ENCODE assay signal across 29 mouse cellular contexts in genomic region chr6:71361156-71361670, GRCm38 (mm10). TPM values are rescaled to one million over a fixed set of nuclear protein-coding genes. Genes with fewer than 3 reads are reported as not detected.
DNase-seq lines count a peak whose midpoint lies in the region; ATAC-seq and TF ChIP-seq lines count a peak whose summit lies in the region.
"Had no signal": no experiment of that assay in that cellular context is flagged by ENCODE, and none has a peak within 500 bp of the region (broad histone marks: within the 10 kb centered on the region; RNA-seq: fewer than 3 reads in every experiment).

No protein-coding gene starts in this region.

- peak overlapping the region; percentile 6; the same call in 1 of the 2 replicates for H3K4me2 ChIP-seq in heart, postnatal 0 days (ENCODE audit: low read depth, low read length)
- no peak overlapping the region for H3K4me2 ChIP-seq in heart, embryonic 11.5 days
- H3K4me2 ChIP-seq in limb, embryonic 14.5 days (replicated peaks; ENCODE audit: low read depth, low read length, severe bottlenecking), result peak overlapping the region; percentile 25
- no peak overlapping the region for H3K4me2 ChIP-seq in midbrain, embryonic 15.5 days
- H3K4me2 ChIP-seq: embryonic facial prominence, embryonic 15.5 days; forebrain, embryonic 15.5 days; hindbrain, embryonic 13.5 days had no signal

- H3K27ac ChIP-seq in heart, postnatal 0 days (ENCODE audit: low read depth), result no peak overlapping the region; the same call in 1 of the 2 replicates
- no peak overlapping the region for H3K27ac ChIP-seq in heart, embryonic 11.5 days (ENCODE audit: low read depth, low read length)
- no peak overlapping the region for H3K27ac ChIP-seq in limb, embryonic 14.5 days (replicated peaks; ENCODE audit: low read depth, low read length)
- no peak overlapping the region for H3K27ac ChIP-seq in midbrain, embryonic 15.5 days
- H3K27ac ChIP-seq: embryonic facial prominence, embryonic 15.5 days; forebrain, embryonic 10.5 days; forebrain, embryonic 15.5 days; heart, embryonic 10.5 days; hindbrain, embryonic 13.5 days had no signal

- no peak for TF ChIP-seq POLR2A in limb, embryonic 14.5 days (IDR thresholded peaks at IDR 0.05; ENCODE audit: borderline replicate concordance, extremely low read depth, insufficient read depth, insufficient read length)

- ATAC-seq in heart, postnatal 0 days (ENCODE audit: insufficient read depth, low read depth), result no peak
- ATAC-seq in heart, embryonic 11.5 days (replicated peaks; ENCODE audit: insufficient number of reproducible peaks, low FRiP score, low TSS enrichment), result no peak
- no peak for ATAC-seq in limb, embryonic 14.5 days (ENCODE audit: low FRiP score, low read depth)
- no peak for ATAC-seq in midbrain, embryonic 15.5 days (replicated peaks)
- ATAC-seq: forebrain, embryonic 15.5 days had no signal

- no peak for DNase-seq in heart, postnatal 0 days (ENCODE audit: low spot score)
- peak; percentile 2 for DNase-seq in ovary, postnatal 14 days (ENCODE audit: low spot score)
- DNase-seq in ovary, postnatal 10 days (ENCODE audit: low spot score), result no peak
- DNase-seq in limb, embryonic 14.5 days (ENCODE audit: low spot score), result no peak
- peak; percentile 81 for DNase-seq in testis, postnatal 14 days (ENCODE audit: low spot score)
- no peak for DNase-seq in Muller cell, postnatal 12 days (ENCODE audit: inconsistent ontology term)
- DNase-seq: adrenal gland, postnatal 10 days; cerebellum, adult 11 months; cerebellum, adult 8-10 months; cerebellum, postnatal 14 days; embryo, embryonic 11 days; gastrocnemius, postnatal 36 days; heart, adult 11 months; heart, postnatal 14 days had no signal

- H3K9me3 ChIP-seq in heart, postnatal 0 days (replicated peaks; ENCODE audit: control insufficient read depth, low read length), result no peaks in the 10 kb centered on the region
- H3K9me3 ChIP-seq in heart, embryonic 11.5 days (replicated peaks; ENCODE audit: control insufficient read depth, low read length), result no peaks in the 10 kb centered on the region
- H3K9me3 ChIP-seq in limb, embryonic 14.5 days (ENCODE audit: control insufficient read depth, low read length), result no peaks in the 10 kb centered on the region
- H3K9me3 ChIP-seq in midbrain, embryonic 15.5 days, result no peaks in the 10 kb centered on the region
- H3K9me3 ChIP-seq: embryonic facial prominence, embryonic 15.5 days; forebrain, embryonic 10.5 days; forebrain, embryonic 15.5 days; heart, embryonic 10.5 days; hindbrain, embryonic 13.5 days had no signal

- H3K36me3 ChIP-seq in heart, postnatal 0 days (replicated peaks; ENCODE audit: control insufficient read depth, insufficient read depth, low read length), result no peaks in the 10 kb centered on the region
- no peaks in the 10 kb centered on the region for H3K36me3 ChIP-seq in heart, embryonic 11.5 days (ENCODE audit: control insufficient read depth, insufficient read depth, low read length)
- H3K36me3 ChIP-seq in limb, embryonic 14.5 days (ENCODE audit: control insufficient read depth, insufficient read depth, low read length), result no peaks in the 10 kb centered on the region
- no peaks in the 10 kb centered on the region for H3K36me3 ChIP-seq in midbrain, embryonic 15.5 days (replicated peaks)
- H3K36me3 ChIP-seq: embryonic facial prominence, embryonic 15.5 days; forebrain, embryonic 10.5 days; forebrain, embryonic 15.5 days; heart, embryonic 10.5 days; hindbrain, embryonic 13.5 days had no signal

- H3K4me3 ChIP-seq in heart, postnatal 0 days (ENCODE audit: low read depth, low read length), result no peak overlapping the region
- H3K4me3 ChIP-seq in heart, embryonic 11.5 days (ENCODE audit: low read depth, low read length), result no peak overlapping the region
- no peak overlapping the region for H3K4me3 ChIP-seq in limb, embryonic 14.5 days (replicated peaks; ENCODE audit: low read length)
- no peak overlapping the region for H3K4me3 ChIP-seq in midbrain, embryonic 15.5 days
- H3K4me3 ChIP-seq: embryonic facial prominence, embryonic 15.5 days; erythroblast, embryonic 14.5 days; forebrain, embryonic 10.5 days; forebrain, embryonic 15.5 days; heart, embryonic 10.5 days; hindbrain, embryonic 13.5 days had no signal

- no peaks in the 10 kb centered on the region for H3K27me3 ChIP-seq in heart, postnatal 0 days (ENCODE audit: control insufficient read depth, insufficient read depth, low read length)
- no peaks in the 10 kb centered on the region for H3K27me3 ChIP-seq in heart, embryonic 11.5 days (ENCODE audit: control insufficient read depth, insufficient read depth, low read length)
- no peaks in the 10 kb centered on the region for H3K27me3 ChIP-seq in limb, embryonic 14.5 days (ENCODE audit: control insufficient read depth, insufficient read depth, low read length)
- H3K27me3 ChIP-seq in midbrain, embryonic 15.5 days (replicated peaks), result no peaks in the 10 kb centered on the region
- H3K27me3 ChIP-seq: embryonic facial prominence, embryonic 15.5 days; forebrain, embryonic 15.5 days; hindbrain, embryonic 13.5 days had no signal

- 75% methylated on average over 10 of the region's 10 CpGs for WGBS in heart, postnatal 0 days
- WGBS in heart, embryonic 11.5 days (ENCODE audit: insufficient replicate concordance), result 75% methylated on average over 10 of the region's 10 CpGs
- 67% methylated on average over 10 of the region's 10 CpGs for WGBS in limb, embryonic 14.5 days
- WGBS in midbrain, embryonic 15.5 days, result 89% methylated on average over 10 of the region's 10 CpGs

- TF ChIP-seq CTCF in heart, postnatal 0 days (IDR thresholded peaks at IDR 0.05; ENCODE audit: low read depth), result no peak

- no peak for TF ChIP-seq EP300 in heart, postnatal 0 days (IDR thresholded peaks at IDR 0.05; ENCODE audit: low read depth)

- H3K4me1 ChIP-seq in heart, postnatal 0 days (ENCODE audit: control insufficient read depth, insufficient read depth), result no peaks in the 10 kb centered on the region
- H3K4me1 ChIP-seq in heart, embryonic 11.5 days (ENCODE audit: control insufficient read depth, insufficient read depth, low read length), result no peaks in the 10 kb centered on the region
- no peaks in the 10 kb centered on the region for H3K4me1 ChIP-seq in limb, embryonic 14.5 days (ENCODE audit: control insufficient read depth, insufficient read depth, low read length)
- H3K4me1 ChIP-seq in midbrain, embryonic 15.5 days, result no peaks in the 10 kb centered on the region
- H3K4me1 ChIP-seq: embryonic facial prominence, embryonic 15.5 days; forebrain, embryonic 10.5 days; forebrain, embryonic 15.5 days; hindbrain, embryonic 13.5 days had no signal

- H3K9ac ChIP-seq in heart, postnatal 0 days (replicated peaks; ENCODE audit: low read depth, low read length), result no peak overlapping the region
- no peak overlapping the region for H3K9ac ChIP-seq in heart, embryonic 11.5 days (ENCODE audit: low read depth, low read length)
- H3K9ac ChIP-seq in limb, embryonic 14.5 days (ENCODE audit: low read depth, low read length, severe bottlenecking), result peak overlapping the region; percentile 12; the same call in 1 of the 2 replicates
- H3K9ac ChIP-seq in midbrain, embryonic 15.5 days, result no peak overlapping the region
- H3K9ac ChIP-seq: embryonic facial prominence, embryonic 15.5 days; forebrain, embryonic 15.5 days; hindbrain, embryonic 13.5 days had no signal

RNA-seq across cellular contexts. Expression of gene Cd8a, which starts 12.0 kb away (rescaled TPM):
- total RNA-seq in heart, postnatal 0 days (2014; rRNA removed; ENCODE audit: low replicate concordance), result 5.4 TPM in 1 of 2 replicates, not detected in the other
- polyA plus RNA-seq in heart, postnatal 0 days (2015; fragmentation: Nextera tagmentation; extraction: Ambion mirVana), result 0.04 TPM in 1 of 2 replicates, not detected in the other
- 0.04 TPM in 1 of 2 replicates, not detected in the other for polyA plus RNA-seq in heart, embryonic 11.5 days (2014; fragmentation: Nextera tagmentation; extraction: Ambion mirVana)
- polyA plus RNA-seq in limb, embryonic 14.5 days (2012; rRNA removed), result 0.03 and 0.04 TPM in 2 replicates
- polyA plus RNA-seq in limb, embryonic 14.5 days (2014; fragmentation: Nextera tagmentation; extraction: Ambion mirVana), result not detected in 2 replicates
- polyA plus RNA-seq in midbrain, embryonic 15.5 days (2015; fragmentation: Nextera tagmentation; extraction: Ambion mirVana), result not detected in 2 replicates
- total RNA-seq: common myeloid progenitor, adult 5-6 weeks; gastrocnemius, adult 8-10 months; hematopoietic stem cell, adult 5-6 weeks had no signal
- polyA plus RNA-seq: brain, embryonic 14.5 days; embryonic facial prominence, embryonic 11.5 days; embryonic facial prominence, embryonic 15.5 days; erythroblast, embryonic 14.5 days; forebrain, embryonic 10.5 days; forebrain, embryonic 15.5 days; heart, embryonic 10.5 days; hindbrain, embryonic 13.5 days had no signal

RNA-seq across cellular contexts. Expression of gene Cd8b1, which starts 38.6 kb away (rescaled TPM):
- 0.08 TPM in 1 of 2 replicates, not detected in the other for total RNA-seq in heart, postnatal 0 days (2014; rRNA removed; ENCODE audit: low replicate concordance)
- polyA plus RNA-seq in heart, postnatal 0 days (2015; fragmentation: Nextera tagmentation; extraction: Ambion mirVana), result 0.12 and 0.18 TPM in 2 replicates
- not detected in 2 replicates for polyA plus RNA-seq in heart, embryonic 11.5 days (2014; fragmentation: Nextera tagmentation; extraction: Ambion mirVana)
- not detected in 2 replicates for polyA plus RNA-seq in limb, embryonic 14.5 days (2012; rRNA removed)
- polyA plus RNA-seq in limb, embryonic 14.5 days (2014; fragmentation: Nextera tagmentation; extraction: Ambion mirVana), result not detected in 2 replicates
- polyA plus RNA-seq in midbrain, embryonic 15.5 days (2015; fragmentation: Nextera tagmentation; extraction: Ambion mirVana), result not detected in 2 replicates
- total RNA-seq: adrenal gland, postnatal 4 days; common myeloid progenitor, adult 5-6 weeks; ES-E14; gastrocnemius, adult 8-10 months; hematopoietic stem cell, adult 5-6 weeks had no signal
- polyA plus RNA-seq: brain, embryonic 14.5 days; embryonic facial prominence, embryonic 11.5 days; embryonic facial prominence, embryonic 15.5 days; erythroblast, embryonic 14.5 days; forebrain, embryonic 15.5 days; heart, embryonic 10.5 days had no signal

RNA-seq across cellular contexts. Expression of gene Smyd1, which starts 39.2 kb away (rescaled TPM):
- total RNA-seq in heart, postnatal 0 days (2014; rRNA removed; ENCODE audit: low replicate concordance), result 287 and 316 TPM in 2 replicates
- 106 and 109 TPM in 2 replicates for polyA plus RNA-seq in heart, postnatal 0 days (2015; fragmentation: Nextera tagmentation; extraction: Ambion mirVana)
- polyA plus RNA-seq in heart, embryonic 11.5 days (2014; fragmentation: Nextera tagmentation; extraction: Ambion mirVana), result 136 and 164 TPM in 2 replicates
- 26.1 and 26.3 TPM in 2 replicates for polyA plus RNA-seq in limb, embryonic 14.5 days (2012; rRNA removed)
- 14.9 and 19.1 TPM in 2 replicates for polyA plus RNA-seq in limb, embryonic 14.5 days (2014; fragmentation: Nextera tagmentation; extraction: Ambion mirVana)
- 0.15 and 0.74 TPM in 2 replicates for polyA plus RNA-seq in midbrain, embryonic 15.5 days (2015; fragmentation: Nextera tagmentation; extraction: Ambion mirVana)
- total RNA-seq: common myeloid progenitor, adult 5-6 weeks; hematopoietic stem cell, adult 5-6 weeks had no signal
- polyA plus RNA-seq: erythroblast, embryonic 14.5 days had no signal

Comparison
In these comparisons a context has a peak if more than half of its experiments do, and no peak if none do; other contexts are left out.
1. DNase-seq: peak in ovary, postnatal 14 days (single experiment) and testis, postnatal 14 days (single experiment); none in heart, postnatal 0 days (single experiment), ovary, postnatal 10 days (single experiment), limb, embryonic 14.5 days (single experiment) and Muller cell, postnatal 12 days (single experiment).
2. H3K4me2 ChIP-seq: peak in heart, postnatal 0 days (single experiment) and limb, embryonic 14.5 days (single experiment); none in heart, embryonic 11.5 days (single experiment) and midbrain, embryonic 15.5 days (single experiment).